Mouse (Mus musculus): ENCODE data around the gene Porcn.

DNA sequence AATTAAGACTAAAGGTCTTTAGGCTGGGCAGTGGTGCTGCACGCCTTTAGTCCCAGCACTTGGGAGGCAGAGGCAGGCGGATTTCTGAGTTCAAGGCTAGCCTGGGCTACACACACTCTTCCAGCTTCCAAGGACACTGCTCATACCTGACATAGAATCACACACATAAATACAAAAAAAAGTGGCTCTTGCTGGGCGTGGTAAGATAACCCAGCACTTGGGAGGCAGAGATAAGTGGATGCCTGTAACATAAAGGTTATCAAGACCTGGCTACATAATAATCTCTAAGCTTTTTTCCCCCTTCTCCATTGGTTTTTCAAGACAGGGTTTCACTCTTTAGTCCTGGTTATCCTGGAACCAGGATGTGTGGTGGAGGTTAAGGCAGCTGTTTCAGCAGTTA lies 27.3 kb upstream of the Porcn start:
- TF ChIP-seq CTCF (IDR thresholded peaks at IDR 0.05; ENCODE audit: control insufficient read depth, insufficient read depth, insufficient read length) = no peak
- TF ChIP-seq MAX (IDR thresholded peaks at IDR 0.05) = no peak
- no peak for TF ChIP-seq USF1 (IDR thresholded peaks at IDR 0.05; ENCODE audit: low read depth)
- TF ChIP-seq MYOD1 (IDR thresholded peaks at IDR 0.05; ENCODE audit: control insufficient read depth, insufficient read length, low read depth) = no peak
- TF ChIP-seq FOSL1 (IDR thresholded peaks at IDR 0.05; ENCODE audit: insufficient read depth, low read length, poor library complexity, severe bottlenecking) = no peak

Data from C2C12 (cell line).